ENCODE assay signal across 8 mouse cellular contexts in the genomic region with DNA sequence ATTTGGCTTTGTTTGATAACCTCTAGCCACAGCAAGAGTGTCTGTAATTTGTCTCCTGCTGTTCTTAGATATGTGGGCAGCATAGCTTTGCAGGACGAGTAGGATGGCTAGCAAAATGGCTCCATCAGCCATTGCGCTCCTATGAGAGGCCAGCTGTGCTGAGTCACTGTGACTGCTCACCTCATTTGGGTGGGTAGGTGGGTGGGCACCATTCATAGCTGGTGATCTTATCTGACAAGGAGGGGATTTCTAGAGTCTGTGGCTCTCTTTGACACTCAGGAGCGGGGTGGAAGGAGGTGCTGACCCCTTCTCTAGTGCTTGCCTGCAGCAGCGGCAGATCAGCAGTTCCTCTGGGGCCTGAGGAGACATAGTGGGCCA. TPM values are rescaled to one million over a fixed set of nuclear protein-coding genes. Genes with fewer than 3 reads are reported as not detected.
A peak's percentile ranks its signal among the peaks of the same experiment; 100 is the strongest.
DNase-seq lines count a peak whose midpoint lies in the region; ATAC-seq lines count a peak whose summit lies in the region.

No protein-coding gene starts in this region.

- H3K36me3 ChIP-seq in heart, embryonic 15.5 days: peaks cover 17% of the 10 kb centered on the region
- no peaks in the 10 kb centered on the region; the same call in 1 of the 2 replicates for H3K36me3 ChIP-seq in liver, embryonic 16.5 days (ENCODE audit: control insufficient read depth, insufficient read depth)

- H3K4me3 ChIP-seq in heart, embryonic 15.5 days: peak overlapping the region; percentile 86
- peak overlapping the region; percentile 87 for H3K4me3 ChIP-seq in liver, embryonic 16.5 days (ENCODE audit: low read depth, low read length)

- ATAC-seq in heart, embryonic 15.5 days (replicated peaks; ENCODE audit: insufficient number of reproducible peaks, insufficient read depth, low FRiP score, low read depth): no peak
- peak; percentile 54 for ATAC-seq in liver, embryonic 16.5 days (ENCODE audit: low read depth)

- WGBS in heart, embryonic 15.5 days: 12% methylated on average over 4 of the region's 4 CpGs
- 11% methylated on average over 4 of the region's 4 CpGs for WGBS in liver, embryonic 16.5 days (ENCODE audit: insufficient replicate concordance)

- peak overlapping the region; percentile 59 for H3K27ac ChIP-seq in heart, embryonic 15.5 days
- peak overlapping the region; percentile 61; the same call in 1 of the 2 replicates for H3K27ac ChIP-seq in liver, embryonic 16.5 days (ENCODE audit: low read length)

- H3K9ac ChIP-seq in heart, embryonic 15.5 days: peak overlapping the region; percentile 77
- H3K9ac ChIP-seq in liver, embryonic 16.5 days (ENCODE audit: low read depth, low read length): peak overlapping the region; percentile 83

- peak overlapping the region; percentile 89 for H3K4me2 ChIP-seq in heart, embryonic 15.5 days
- peak overlapping the region; percentile 87 for H3K4me2 ChIP-seq in liver, embryonic 16.5 days (ENCODE audit: low read depth, low read length)

- H3K4me1 ChIP-seq in heart, embryonic 15.5 days (replicated peaks): peaks cover 29% of the 10 kb centered on the region
- peaks cover 29% of the 10 kb centered on the region for H3K4me1 ChIP-seq in liver, embryonic 16.5 days (ENCODE audit: control insufficient read depth, low read depth, low read length)

- no peaks in the 10 kb centered on the region for H3K9me3 ChIP-seq in heart, embryonic 15.5 days (replicated peaks)
- H3K9me3 ChIP-seq in liver, embryonic 16.5 days (replicated peaks; ENCODE audit: control insufficient read depth, low read length): no peaks in the 10 kb centered on the region

- H3K27me3 ChIP-seq in heart, embryonic 15.5 days: no peaks in the 10 kb centered on the region
- H3K27me3 ChIP-seq in liver, embryonic 16.5 days (ENCODE audit: control insufficient read depth, insufficient read depth, low read depth, low read length): peaks cover 11% of the 10 kb centered on the region

- DNase-seq in embryo, embryonic 10 days (ENCODE audit: low spot score): peak; percentile 35
- DNase-seq in embryo, embryonic 9.5 days (ENCODE audit: extremely low spot score): no peak
- DNase-seq in right cerebral cortex, postnatal 10 days (ENCODE audit: low spot score in 2 of 2): peak; percentile 55 to 67
- no peak for DNase-seq in right cerebral cortex, postnatal 4 days
- DNase-seq in urinary bladder, postnatal 36 days (ENCODE audit: low spot score in 2 of 2): no peak
- no peak for DNase-seq in cerebellum, adult 8-10 months

RNA-seq across cellular contexts. Expression of a gene that starts 0.6 kb away (rescaled TPM):
- 13.1 and 18.5 TPM in 2 replicates for polyA plus RNA-seq in heart, embryonic 15.5 days (2015; fragmentation: Nextera tagmentation; extraction: Ambion mirVana)
- 10.7 and 11.3 TPM in 2 replicates for polyA plus RNA-seq in liver, embryonic 16.5 days (2015; fragmentation: Nextera tagmentation; extraction: Ambion mirVana)

RNA-seq across cellular contexts. Expression of a gene that starts 9.9 kb away (rescaled TPM):
- polyA plus RNA-seq in heart, embryonic 15.5 days (2015; fragmentation: Nextera tagmentation; extraction: Ambion mirVana): 55.7 and 71.7 TPM in 2 replicates
- 36.2 and 36.9 TPM in 2 replicates for polyA plus RNA-seq in liver, embryonic 16.5 days (2015; fragmentation: Nextera tagmentation; extraction: Ambion mirVana)

RNA-seq across cellular contexts. Expression of a gene that starts 30.6 kb away (rescaled TPM):
- polyA plus RNA-seq in heart, embryonic 15.5 days (2015; fragmentation: Nextera tagmentation; extraction: Ambion mirVana): 0.09 TPM in 1 of 2 replicates, not detected in the other
- not detected in 2 replicates for polyA plus RNA-seq in liver, embryonic 16.5 days (2015; fragmentation: Nextera tagmentation; extraction: Ambion mirVana)

RNA-seq across cellular contexts. Expression of a gene that starts 37.0 kb away (rescaled TPM):
- polyA plus RNA-seq in heart, embryonic 15.5 days (2015; fragmentation: Nextera tagmentation; extraction: Ambion mirVana): 50.9 and 57.2 TPM in 2 replicates
- polyA plus RNA-seq in liver, embryonic 16.5 days (2015; fragmentation: Nextera tagmentation; extraction: Ambion mirVana): 0.55 and 1.3 TPM in 2 replicates

RNA-seq across cellular contexts. Expression of a gene that starts 46.4 kb away (rescaled TPM):
- 7.0 and 7.4 TPM in 2 replicates for polyA plus RNA-seq in heart, embryonic 15.5 days (2015; fragmentation: Nextera tagmentation; extraction: Ambion mirVana)
- 0.07 TPM in 1 of 2 replicates, not detected in the other for polyA plus RNA-seq in liver, embryonic 16.5 days (2015; fragmentation: Nextera tagmentation; extraction: Ambion mirVana)

Comparison
In these comparisons a context has a peak if more than half of its experiments do, and no peak if none do; other contexts are left out.
1. DNase-seq: peak in embryo, embryonic 10 days (single experiment) and right cerebral cortex, postnatal 10 days (2 of 2); none in embryo, embryonic 9.5 days (single experiment), right cerebral cortex, postnatal 4 days (single experiment), urinary bladder, postnatal 36 days (0 of 2) and cerebellum, adult 8-10 months (single experiment).